Mouse (Mus musculus): ENCODE data around the gene Kif1c. TPM values are rescaled to one million over a fixed set of nuclear protein-coding genes. Genes with fewer than 3 reads are reported as not detected.

The Kif1c gene
- polyA plus RNA-seq, 1 experiment from 2014 or later: 1.1 TPM

- Histone ChIP-seq H3K27me3 (ENCODE audit: control insufficient read depth, insufficient read depth, low read depth, low read length) (0 out of 2 replicates have a peak, but pooled peaks cover 3% of the 10 kb centered on the region), H3K9me3 (replicated peaks; ENCODE audit: control insufficient read depth, low read length) (no peaks in the 10 kb centered on the region), H3K27ac (ENCODE audit: low read length) (no peak overlapping the region), H3K4me1 (ENCODE audit: control insufficient read depth, low read depth, low read length) (no peaks in the 10 kb centered on the region), H3K4me3 (ENCODE audit: low read depth, low read length) (no peak overlapping the region), H3K4me2 (ENCODE audit: low read depth, low read length) (no peak overlapping the region), H3K9ac (ENCODE audit: low read depth, low read length) (no peak overlapping the region), H3K36me3 (ENCODE audit: control insufficient read depth, insufficient read depth) (no peaks in the 10 kb centered on the region)
- WGBS (ENCODE audit: insufficient replicate concordance): 59% methylated on average over 3 of the region's 3 CpGs
- peak; percentile 72 for ATAC-seq (ENCODE audit: low read depth)
Measured at GRCm38 (mm10) chr11:70741603-70742002, 41.3 kb downstream of the Kif1c start.

- no peak overlapping the region for H3K27ac ChIP-seq (ENCODE audit: low read length)
- no peak overlapping the region for H3K9ac ChIP-seq (ENCODE audit: low read depth, low read length)
- H3K4me2 ChIP-seq (ENCODE audit: low read depth, low read length): no peak overlapping the region
- no peaks in the 10 kb centered on the region for H3K4me1 ChIP-seq (ENCODE audit: control insufficient read depth, low read depth, low read length)
- H3K27me3 ChIP-seq (ENCODE audit: control insufficient read depth, insufficient read depth, low read depth, low read length): 0 out of 2 replicates have a peak, but pooled peaks cover 3% of the 10 kb centered on the region
- H3K9me3 ChIP-seq (replicated peaks; ENCODE audit: control insufficient read depth, low read length): no peaks in the 10 kb centered on the region
- no peak for ATAC-seq (ENCODE audit: low read depth)
- WGBS (ENCODE audit: insufficient replicate concordance): 66% methylated on average over 7 of the region's 7 CpGs
- H3K36me3 ChIP-seq (ENCODE audit: control insufficient read depth, insufficient read depth): no peaks in the 10 kb centered on the region
- H3K4me3 ChIP-seq (ENCODE audit: low read depth, low read length): no peak overlapping the region
Measured at GRCm38 (mm10) chr11:70742117-70742516, 41.8 kb downstream of the Kif1c start.

- Histone ChIP-seq H3K9ac (ENCODE audit: low read depth, low read length) (no peak overlapping the region), H3K27me3 (ENCODE audit: control insufficient read depth, insufficient read depth, low read depth, low read length) (no peaks in the 10 kb centered on the region), H3K4me2 (ENCODE audit: low read depth, low read length) (no peak overlapping the region), H3K36me3 (ENCODE audit: control insufficient read depth, insufficient read depth) (no peaks in the 10 kb centered on the region), H3K9me3 (replicated peaks; ENCODE audit: control insufficient read depth, low read length) (no peaks in the 10 kb centered on the region), H3K4me3 (ENCODE audit: low read depth, low read length) (no peak overlapping the region), H3K27ac (ENCODE audit: low read length) (no peak overlapping the region), H3K4me1 (ENCODE audit: control insufficient read depth, low read depth, low read length) (no peaks in the 10 kb centered on the region)
- no peak for ATAC-seq (ENCODE audit: low read depth)
- WGBS (ENCODE audit: insufficient replicate concordance): 67% methylated on average over 12 of the region's 12 CpGs
Measured at GRCm38 (mm10) chr11:70742581-70743459, 42.5 kb downstream of the Kif1c start.

- no peaks in the 10 kb centered on the region for H3K36me3 ChIP-seq (ENCODE audit: control insufficient read depth, insufficient read depth)
- H3K27ac ChIP-seq (ENCODE audit: low read length): no peak overlapping the region
- H3K4me1 ChIP-seq (ENCODE audit: control insufficient read depth, low read depth, low read length): no peaks in the 10 kb centered on the region
- H3K9me3 ChIP-seq (replicated peaks; ENCODE audit: control insufficient read depth, low read length): no peaks in the 10 kb centered on the region
- 61% methylated on average over 7 of the region's 7 CpGs for WGBS (ENCODE audit: insufficient replicate concordance)
- no peaks in the 10 kb centered on the region for H3K27me3 ChIP-seq (ENCODE audit: control insufficient read depth, insufficient read depth, low read depth, low read length)
- H3K4me3 ChIP-seq (ENCODE audit: low read depth, low read length): no peak overlapping the region
- ATAC-seq (ENCODE audit: low read depth): no peak
- H3K9ac ChIP-seq (ENCODE audit: low read depth, low read length): no peak overlapping the region
- H3K4me2 ChIP-seq (ENCODE audit: low read depth, low read length): no peak overlapping the region
Measured at GRCm38 (mm10) chr11:70745636-70746035, 45.3 kb downstream of the Kif1c start.

DNA sequence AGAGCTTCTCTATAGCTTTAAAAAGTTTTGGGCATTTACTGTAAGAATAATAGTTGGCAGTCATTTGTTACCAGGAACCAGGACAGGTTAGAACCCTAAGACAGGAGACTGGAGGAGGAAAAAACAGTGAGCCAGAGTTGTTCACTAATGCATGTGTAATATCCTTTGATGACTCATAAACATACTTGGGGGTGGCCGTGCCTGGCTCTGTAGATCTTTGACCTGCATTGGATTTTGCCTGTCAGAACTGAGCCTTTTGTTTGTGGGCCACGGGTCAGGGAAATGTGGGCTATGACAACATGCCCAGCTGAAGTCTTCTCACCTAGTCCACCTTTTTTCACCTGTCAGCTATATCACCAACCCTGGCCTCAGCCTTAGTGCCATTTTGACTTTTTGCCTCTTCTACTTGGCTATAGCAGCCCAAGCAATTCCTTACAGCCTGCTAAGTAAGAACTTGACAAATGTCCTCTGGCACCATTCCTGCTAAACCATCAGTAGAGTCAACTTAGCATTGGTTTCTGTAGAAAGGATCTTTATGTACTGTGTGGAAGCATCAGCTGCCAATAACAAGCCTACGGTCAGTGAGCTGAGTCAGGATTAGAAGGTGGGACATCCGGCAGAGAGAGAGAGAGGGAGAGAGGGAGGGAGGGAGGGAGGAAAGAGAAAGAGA, 47.7 kb downstream of the Kif1c start:
- Histone ChIP-seq H3K36me3 (ENCODE audit: control insufficient read depth, insufficient read depth) (no peaks in the 10 kb centered on the region), H3K4me2 (ENCODE audit: low read depth, low read length) (no peak overlapping the region), H3K4me3 (ENCODE audit: low read depth, low read length) (no peak overlapping the region), H3K9me3 (replicated peaks; ENCODE audit: control insufficient read depth, low read length) (no peaks in the 10 kb centered on the region), H3K4me1 (ENCODE audit: control insufficient read depth, low read depth, low read length) (peaks cover 4% of the 10 kb centered on the region), H3K27ac (ENCODE audit: low read length) (no peak overlapping the region), H3K9ac (ENCODE audit: low read depth, low read length) (no peak overlapping the region), H3K27me3 (ENCODE audit: control insufficient read depth, insufficient read depth, low read depth, low read length) (no peaks in the 10 kb centered on the region)
- WGBS (ENCODE audit: insufficient replicate concordance): 64% methylated on average over 4 of the region's 4 CpGs
- peak; percentile 30; the same call in 1 of the 2 replicates for ATAC-seq (ENCODE audit: low read depth)

- no peaks in the 10 kb centered on the region; the same call in 1 of the 2 replicates for H3K27me3 ChIP-seq (ENCODE audit: control insufficient read depth, insufficient read depth, low read depth, low read length)
- H3K9ac ChIP-seq (ENCODE audit: low read depth, low read length): no peak overlapping the region
- no peaks in the 10 kb centered on the region for H3K9me3 ChIP-seq (replicated peaks; ENCODE audit: control insufficient read depth, low read length)
- no peak for ATAC-seq (ENCODE audit: low read depth)
- peaks cover 4% of the 10 kb centered on the region for H3K4me1 ChIP-seq (ENCODE audit: control insufficient read depth, low read depth, low read length)
- H3K36me3 ChIP-seq (ENCODE audit: control insufficient read depth, insufficient read depth): no peaks in the 10 kb centered on the region
- H3K27ac ChIP-seq (ENCODE audit: low read length): no peak overlapping the region
- 44% methylated on average over 4 of the region's 4 CpGs for WGBS (ENCODE audit: insufficient replicate concordance)
- no peak overlapping the region for H3K4me2 ChIP-seq (ENCODE audit: low read depth, low read length)
- H3K4me3 ChIP-seq (ENCODE audit: low read depth, low read length): no peak overlapping the region
Measured at GRCm38 (mm10) chr11:70752337-70753017, 52.1 kb downstream of the Kif1c start.

DNA sequence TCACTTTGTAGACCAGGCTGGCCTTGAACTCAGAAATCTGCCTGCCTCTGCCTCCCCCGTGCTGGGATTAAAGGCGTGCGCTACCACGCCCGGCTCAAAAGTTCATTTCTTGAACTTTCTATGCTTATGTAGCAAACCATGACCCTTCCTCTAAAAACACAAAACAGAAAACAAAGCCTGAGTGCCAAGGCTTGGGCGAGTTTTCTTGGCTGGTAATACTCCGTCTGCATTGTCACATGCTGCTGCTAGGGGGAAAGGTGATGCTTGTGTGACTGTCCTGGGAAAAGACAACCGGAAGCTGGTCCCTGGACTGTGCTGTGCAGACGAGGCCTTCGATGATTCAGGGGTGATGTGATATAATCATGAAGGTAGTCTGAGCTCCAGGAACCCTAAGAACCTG, 52.8 kb downstream of the Kif1c start:
- no peak overlapping the region for H3K4me3 ChIP-seq (ENCODE audit: low read depth, low read length)

GRCm38 (mm10) chr11:70754476-70754875, 54.1 kb downstream of the Kif1c start:
- no peak overlapping the region for H3K27ac ChIP-seq (ENCODE audit: low read length)

More for the DNA sequence above, 52.8 kb downstream of the Kif1c start:
- 79% methylated on average over 10 of the region's 10 CpGs for WGBS (ENCODE audit: insufficient replicate concordance)
- H3K9me3 ChIP-seq (replicated peaks; ENCODE audit: control insufficient read depth, low read length): no peaks in the 10 kb centered on the region
- no peaks in the 10 kb centered on the region for H3K36me3 ChIP-seq (ENCODE audit: control insufficient read depth, insufficient read depth)
- no peaks in the 10 kb centered on the region; the same call in 1 of the 2 replicates for H3K27me3 ChIP-seq (ENCODE audit: control insufficient read depth, insufficient read depth, low read depth, low read length)
- no peak overlapping the region for H3K9ac ChIP-seq (ENCODE audit: low read depth, low read length)
- no peak overlapping the region for H3K27ac ChIP-seq (ENCODE audit: low read length)
- no peak for ATAC-seq (ENCODE audit: low read depth)
- H3K4me1 ChIP-seq (ENCODE audit: control insufficient read depth, low read depth, low read length): peaks cover 4% of the 10 kb centered on the region
- no peak overlapping the region for H3K4me2 ChIP-seq (ENCODE audit: low read depth, low read length)

More at GRCm38 (mm10) chr11:70754476-70754875, 54.1 kb downstream of the Kif1c start:
- H3K36me3 ChIP-seq (ENCODE audit: control insufficient read depth, insufficient read depth): no peaks in the 10 kb centered on the region
- H3K9ac ChIP-seq (ENCODE audit: low read depth, low read length): no peak overlapping the region
- H3K9me3 ChIP-seq (replicated peaks; ENCODE audit: control insufficient read depth, low read length): no peaks in the 10 kb centered on the region
- peaks cover 4% of the 10 kb centered on the region for H3K4me1 ChIP-seq (ENCODE audit: control insufficient read depth, low read depth, low read length)
- ATAC-seq (ENCODE audit: low read depth): no peak
- WGBS (ENCODE audit: insufficient replicate concordance): 56% methylated on average over 4 of the region's 4 CpGs
- no peak overlapping the region for H3K4me3 ChIP-seq (ENCODE audit: low read depth, low read length)
- H3K27me3 ChIP-seq (ENCODE audit: control insufficient read depth, insufficient read depth, low read depth, low read length): no peaks in the 10 kb centered on the region; the same call in 1 of the 2 replicates
- H3K4me2 ChIP-seq (ENCODE audit: low read depth, low read length): no peak overlapping the region

Data from liver, embryonic 16.5 days (tissue).